Mouse (Mus musculus) testis, adult 2 months (tissue): Measurements from ENCODE around the gene St6galnac4.

Source experiments
- CTCF ChIP-seq: fragments of 200-500 bp; IDR thresholded peaks from 2 replicates; pipeline ENCODE4 v1.5.1; 2012; ENCODE audit warnings: low read depth, mild to moderate bottlenecking, inconsistent platforms, low read length, moderate library complexity; ENCODE audit not compliant: control insufficient read depth, insufficient read depth, insufficient replicate concordance
- POLR2A ChIP-seq: fragments of 200-500 bp; IDR thresholded peaks from 2 replicates; pipeline ENCODE4 v1.6.1; 2012; ENCODE audit warnings: low read depth, mild to moderate bottlenecking, inconsistent platforms, low read length, moderate library complexity; ENCODE audit not compliant: control insufficient read depth

DNA sequence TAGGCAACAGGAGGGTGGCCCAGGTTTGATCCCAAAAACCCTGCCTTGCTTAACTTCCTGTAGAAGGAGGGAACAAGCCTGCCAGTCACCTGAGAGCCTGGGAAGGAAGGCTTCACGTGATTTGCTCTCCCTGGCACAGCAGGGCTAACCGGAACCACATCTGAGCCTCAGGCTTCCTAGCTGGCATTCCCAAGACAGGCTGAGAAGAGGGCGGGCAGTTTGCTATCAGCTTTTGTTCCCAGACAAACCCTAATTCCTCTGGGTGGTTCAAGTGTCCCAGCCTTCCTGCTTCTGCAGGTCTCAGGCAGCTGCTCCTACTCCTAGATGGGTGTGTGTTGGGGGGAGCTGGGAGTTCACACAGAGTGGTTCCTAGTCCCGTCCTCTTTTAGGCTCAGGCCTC, 31.4 kb upstream of the St6galnac4 start:
- TF ChIP-seq CTCF (no peak), POLR2A (no peak)
